Mouse (Mus musculus) G1E (cell line): ENCODE data around the gene Zfp384.

Experiments
- CTCF ChIP-seq: IDR thresholded peaks from 2 replicates; pipeline ENCODE4 v1.5.1; 2012; ENCODE audit warnings: low read depth, low read length, inconsistent platforms, mixed read lengths
- GATA1 ChIP-seq: IDR thresholded peaks from 2 replicates; pipeline ENCODE4 v1.6.1; 2012; ENCODE audit warnings: borderline replicate concordance, low read length, inconsistent platforms, mixed read lengths
- POLR2AphosphoS5 ChIP-seq: IDR thresholded peaks from 2 replicates; pipeline ENCODE4 v1.6.1; 2012; ENCODE audit warnings: low read depth, low read length, inconsistent platforms; ENCODE audit not compliant: insufficient replicate concordance

GRCm38 (mm10) chr6:125067571-125067995 lies 58.6 kb downstream of the Zfp384 start, which contains the start of gene Lpar5:
- no peak for TF ChIP-seq GATA1
- no peak for TF ChIP-seq CTCF
- TF ChIP-seq POLR2AphosphoS5 = no peak
